Mouse (Mus musculus): ENCODE data around the gene Cd7.

DNA sequence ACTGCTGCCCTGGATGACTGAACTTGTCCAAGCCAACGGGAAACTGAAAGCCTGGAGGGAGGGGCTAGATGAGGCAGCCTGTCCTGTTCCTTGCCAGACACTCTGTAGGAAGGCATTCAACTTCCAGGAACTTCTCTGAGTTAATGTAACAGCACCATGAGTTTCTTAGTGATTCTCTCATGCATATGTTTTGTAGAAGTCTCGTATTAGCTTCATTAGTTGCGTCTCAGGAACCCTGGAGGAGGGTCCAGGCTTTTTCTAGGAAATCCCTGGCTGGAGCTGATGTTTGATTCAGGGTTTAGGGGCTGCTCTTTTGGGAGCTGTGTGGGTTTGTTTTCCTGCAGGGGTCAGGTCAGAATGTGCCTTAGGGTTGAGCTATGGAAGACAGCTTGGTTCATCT lies 41.9 kb upstream of the Cd7 start, which contains the start of gene Sectm1a:
- TF ChIP-seq CTCF (IDR thresholded peaks at IDR 0.05; ENCODE audit: low read depth) (no peak), EP300 (IDR thresholded peaks at IDR 0.05; ENCODE audit: low read depth) (no peak)

Measured in liver, embryonic 14.5 days (tissue).